Mouse (Mus musculus) neural tube, embryonic 11.5 days (tissue): ENCODE data around the gene Corin. TPM values are rescaled to one million over a fixed set of nuclear protein-coding genes. Genes with fewer than 3 reads are reported as not detected.

Experiments used
- ATAC-seq: fragments of 200-750 bp; cut with Nextera tagmentation; 2 replicates; pipeline ENCODE4 v1.8.0; 2017; ENCODE audit warnings: moderate number of reproducible peaks, mild to moderate bottlenecking, moderate TSS enrichment, moderate library complexity; ENCODE audit not compliant: insufficient read depth, low FRiP score, low TSS enrichment
- DNase-seq: peaks from one replicate; pipeline ENCODE4 v3.0.0-alpha.2; 2015; ENCODE audit warnings: low spot score
- H3K27ac ChIP-seq: fragments of 300-500 bp; sonication (generic); 2 replicates; pipeline ENCODE4 v1.5.1; 2014; ENCODE audit warnings: low read depth, mild to moderate bottlenecking, low read length
- H3K27me3 ChIP-seq: fragments of 300-500 bp; sonication (generic); 2 replicates; pipeline ENCODE4 v1.6.1; 2014; ENCODE audit warnings: mild to moderate bottlenecking, low read length, mixed read lengths; ENCODE audit not compliant: control insufficient read depth, insufficient read depth
- H3K36me3 ChIP-seq: fragments of 300-500 bp; sonication (generic); 2 replicates; pipeline ENCODE4 v1.6.1; 2014; ENCODE audit warnings: mild to moderate bottlenecking, low read length, moderate library complexity, mixed read lengths; ENCODE audit not compliant: control insufficient read depth, insufficient read depth
- H3K4me1 ChIP-seq: fragments of 300-500 bp; sonication (generic); 2 replicates; pipeline ENCODE4 v1.6.1; 2014; ENCODE audit warnings: low read length, mixed read lengths; ENCODE audit not compliant: control insufficient read depth, insufficient read depth
- H3K4me2 ChIP-seq: fragments of 300-500 bp; sonication (generic); 2 replicates; pipeline ENCODE4 v1.6.1; 2014; ENCODE audit warnings: low read depth, mild to moderate bottlenecking, moderate library complexity
- H3K4me3 ChIP-seq: fragments of 300-500 bp; sonication (generic); 2 replicates; pipeline ENCODE4 v1.5.1; 2014; ENCODE audit warnings: low read depth, low read length
- H3K9ac ChIP-seq: fragments of 300-500 bp; sonication (generic); 2 replicates; pipeline ENCODE4 v1.6.1; 2014; ENCODE audit warnings: mild to moderate bottlenecking, low read length
- H3K9me3 ChIP-seq: fragments of 300-500 bp; sonication (generic); 2 replicates; pipeline ENCODE4 v1.6.1; 2016; ENCODE audit warnings: low read length; ENCODE audit not compliant: control insufficient read depth
- WGBS: fragments of 180-500 bp; shearing (Covaris S2); extraction: QIAGEN DNeasy Blood & Tissue Kit; methylation state at CpG from one replicate; pipeline ENCODE4 v1.1.7; 2014; 5-methylcytosine and 5-hydroxymethylcytosine counted together
- polyA plus RNA-seq: library from polyadenylated mRNA; unstranded; fragments of >200 nt; fragmentation: Nextera tagmentation; extraction: Ambion mirVana; gene quantifications from 2 replicates; pipeline ENCODE4 v1.2.1, GENCODE M21; 2014

The Corin gene
- polyA plus RNA-seq, 1 experiment from 2014 or later, result 4.6 TPM

DNA sequence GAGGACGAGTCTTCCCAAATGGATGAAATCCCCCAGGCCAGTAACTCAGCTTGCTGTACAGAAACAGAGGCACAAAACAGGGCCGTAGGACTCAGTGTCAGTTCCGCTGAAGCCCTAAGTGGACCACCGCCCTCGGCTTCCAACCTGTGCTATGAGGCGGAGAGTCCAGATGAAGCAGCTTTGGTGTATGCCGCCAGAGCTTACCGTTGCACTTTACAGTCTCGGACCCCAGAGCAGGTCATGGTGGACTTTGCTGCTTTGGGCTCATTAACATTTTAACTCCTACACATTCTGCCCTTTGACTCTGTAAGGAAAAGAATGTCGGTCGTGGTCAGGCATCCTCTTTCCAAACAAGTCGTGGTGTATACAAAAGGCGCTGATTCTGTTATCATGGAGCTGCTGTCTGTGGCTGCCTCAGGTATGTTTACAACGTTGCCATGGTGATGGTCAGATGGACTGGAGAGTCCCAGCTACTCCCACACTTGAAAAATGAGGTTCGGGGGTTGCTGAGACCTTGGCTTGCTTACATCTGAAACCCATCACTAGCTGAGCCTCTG is 240.0 kb downstream of the Corin start:
- 85% methylated on average over 15 of the region's 15 CpGs for WGBS
- H3K36me3 ChIP-seq, result no peaks in the 10 kb centered on the region
- no peak overlapping the region for H3K9ac ChIP-seq
- H3K4me2 ChIP-seq, result no peak overlapping the region
- H3K27ac ChIP-seq, result no peak overlapping the region
- no peaks in the 10 kb centered on the region for H3K27me3 ChIP-seq
- H3K4me3 ChIP-seq, result no peak overlapping the region
- H3K4me1 ChIP-seq, result no peaks in the 10 kb centered on the region
- H3K9me3 ChIP-seq, result no peaks in the 10 kb centered on the region; the same call in 1 of the 2 replicates
- no peak for DNase-seq
- ATAC-seq, result no peak

DNA sequence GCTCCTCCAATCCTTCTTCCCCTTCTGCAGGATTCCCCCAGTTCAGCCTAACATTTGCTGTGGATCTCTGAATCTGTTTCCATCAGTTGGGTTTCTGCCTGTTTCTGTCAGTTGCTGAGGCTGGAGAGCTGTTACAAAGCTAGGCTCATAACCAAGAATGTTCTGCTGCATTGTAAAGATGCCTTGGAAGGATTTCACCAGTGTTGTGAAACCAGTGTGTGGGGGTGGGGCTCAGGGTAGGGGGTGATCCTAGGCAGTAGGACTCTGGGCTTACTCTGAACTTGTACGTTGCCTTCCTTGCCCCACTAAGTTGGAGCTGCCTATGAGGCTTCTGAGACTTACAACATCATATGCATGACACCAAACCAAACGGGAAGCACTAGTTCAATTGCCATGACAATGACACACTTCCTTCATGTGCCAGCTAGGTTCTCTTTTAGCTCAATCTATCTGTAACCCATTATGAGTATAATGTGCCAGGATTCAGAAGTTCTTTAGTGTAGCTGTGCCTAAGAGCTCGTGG is 242.4 kb downstream of the Corin start:
- no peaks in the 10 kb centered on the region for H3K4me1 ChIP-seq
- no peak overlapping the region for H3K27ac ChIP-seq
- DNase-seq (no peak), ATAC-seq (no peak)
- no peaks in the 10 kb centered on the region for H3K36me3 ChIP-seq
- no peaks in the 10 kb centered on the region for H3K27me3 ChIP-seq
- H3K9ac ChIP-seq, result no peak overlapping the region
- H3K9me3 ChIP-seq, result no peaks in the 10 kb centered on the region
- H3K4me3 ChIP-seq, result no peak overlapping the region
- WGBS, result 86% methylated on average over 3 of the region's 3 CpGs
- no peak overlapping the region for H3K4me2 ChIP-seq

DNA sequence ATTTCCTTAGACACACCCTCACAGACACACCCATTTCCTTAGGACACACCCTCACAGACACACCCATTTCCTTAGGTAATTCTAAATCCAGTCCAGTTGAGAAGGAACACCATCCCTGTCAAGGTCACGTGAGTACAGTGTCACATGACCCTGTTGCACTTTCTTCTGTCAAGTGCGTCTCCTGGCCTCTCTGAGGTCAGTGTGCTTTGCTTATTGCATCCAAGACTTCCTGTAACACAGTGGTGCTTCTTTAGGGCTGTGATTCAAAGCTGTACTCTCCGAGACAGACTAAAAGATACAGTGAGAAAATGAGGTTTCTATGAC is 245.0 kb downstream of the Corin start:
- Histone ChIP-seq H3K27ac (no peak overlapping the region), H3K9ac (no peak overlapping the region), H3K4me3 (no peak overlapping the region), H3K9me3 (no peaks in the 10 kb centered on the region), H3K27me3 (no peaks in the 10 kb centered on the region), H3K4me1 (no peaks in the 10 kb centered on the region), H3K36me3 (no peaks in the 10 kb centered on the region), H3K4me2 (no peak overlapping the region)
- no peak for ATAC-seq
- WGBS, result 85% methylated on average over 3 of the region's 3 CpGs
- DNase-seq, result no peak

DNA sequence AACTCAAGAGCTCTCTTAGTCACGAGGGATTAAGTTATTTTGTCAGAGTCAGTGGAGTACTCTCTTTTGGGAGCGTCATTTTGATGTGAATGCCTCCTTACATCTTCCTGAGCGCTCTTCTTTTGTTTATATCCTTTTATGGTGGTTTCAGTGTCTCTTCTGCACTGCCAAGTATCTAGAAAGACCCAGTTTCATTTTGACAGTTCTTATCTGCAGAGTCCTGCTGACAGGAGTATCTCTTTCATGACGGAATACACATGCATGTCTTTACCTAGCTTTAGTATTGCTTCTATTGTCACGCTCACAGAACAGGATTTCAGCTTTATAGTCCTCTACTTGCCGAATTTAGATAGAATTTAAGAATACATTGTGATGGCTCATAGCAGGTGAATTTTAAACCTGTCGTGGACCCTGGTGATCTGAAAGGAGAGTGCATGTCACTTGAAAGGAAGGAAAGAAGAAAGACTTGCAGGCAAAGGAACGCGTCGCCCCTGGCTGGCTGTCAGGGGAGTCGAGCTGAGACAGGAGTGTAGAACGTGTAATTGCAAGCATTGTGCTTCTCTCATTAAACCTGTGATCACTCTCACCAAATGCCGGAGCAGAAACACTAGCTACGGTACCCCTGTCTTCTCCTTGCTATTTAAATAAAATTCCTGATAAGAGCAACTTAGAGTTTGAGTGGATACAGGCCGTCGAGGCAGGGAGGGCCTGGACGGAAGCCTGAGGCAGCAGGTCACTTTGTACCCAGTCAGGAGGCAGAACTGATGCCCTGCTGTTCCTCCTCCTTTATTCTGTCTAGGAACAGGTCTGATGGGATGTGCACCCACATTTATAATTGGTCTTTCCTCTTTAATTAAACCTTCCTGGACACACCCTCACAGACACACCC is 245.6 kb downstream of the Corin start:
- H3K9me3 ChIP-seq, result no peaks in the 10 kb centered on the region
- no peaks in the 10 kb centered on the region for H3K27me3 ChIP-seq
- DNase-seq (no peak), ATAC-seq (no peak)
- no peak overlapping the region for H3K4me3 ChIP-seq
- H3K4me2 ChIP-seq, result no peak overlapping the region
- WGBS, result 88% methylated on average over 17 of the region's 17 CpGs
- H3K9ac ChIP-seq, result no peak overlapping the region
- no peak overlapping the region for H3K27ac ChIP-seq
- H3K36me3 ChIP-seq, result no peaks in the 10 kb centered on the region
- no peaks in the 10 kb centered on the region for H3K4me1 ChIP-seq

DNA sequence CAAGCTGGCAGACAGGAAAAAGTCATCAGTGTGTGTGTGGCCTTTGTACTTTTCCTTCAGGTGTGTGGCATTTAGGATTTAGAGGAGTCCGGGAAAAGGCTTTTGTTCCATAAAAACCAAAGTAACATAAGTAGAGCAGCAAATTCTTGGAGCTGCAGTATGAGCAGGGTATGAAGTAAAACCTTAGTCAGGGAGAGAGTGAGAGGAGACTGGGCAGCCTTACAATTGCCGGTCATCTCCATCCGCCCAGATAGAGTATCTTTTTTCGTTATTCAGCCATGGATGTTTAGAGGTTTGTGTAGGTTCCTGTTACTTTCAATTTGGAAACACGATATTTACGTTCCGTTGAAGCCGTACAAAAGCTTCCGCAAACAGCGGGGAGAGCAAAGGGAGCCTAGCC is 247.2 kb downstream of the Corin start:
- no peak for ATAC-seq

DNA sequence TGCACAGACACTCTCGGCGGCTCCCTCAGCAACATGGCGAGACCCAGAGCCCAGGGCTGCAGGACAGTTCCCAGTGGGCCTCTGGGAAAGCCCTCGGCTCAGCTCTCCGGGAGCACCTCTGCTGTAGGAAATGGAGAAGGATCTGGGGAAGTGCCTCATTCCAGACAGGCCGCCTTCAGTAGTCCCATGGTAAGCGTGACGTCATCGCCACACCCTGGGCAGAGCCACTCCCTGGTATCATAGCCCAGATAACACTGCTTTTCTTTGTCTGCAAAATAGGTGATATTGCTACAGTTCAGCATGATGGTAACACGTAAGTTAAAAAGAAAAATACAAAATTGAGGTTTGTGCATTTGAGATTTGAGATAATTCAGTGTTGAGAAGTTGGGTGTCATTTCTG is 249.3 kb downstream of the Corin start:
- H3K9me3 ChIP-seq, result no peaks in the 10 kb centered on the region
- H3K27ac ChIP-seq, result no peak overlapping the region
- WGBS, result 88% methylated on average over 10 of the region's 10 CpGs
- H3K4me2 ChIP-seq, result no peak overlapping the region
- H3K4me3 ChIP-seq, result no peak overlapping the region
- H3K4me1 ChIP-seq, result no peaks in the 10 kb centered on the region
- ATAC-seq (no peak), DNase-seq (no peak)
- H3K9ac ChIP-seq, result no peak overlapping the region
- no peaks in the 10 kb centered on the region for H3K36me3 ChIP-seq
- no peaks in the 10 kb centered on the region for H3K27me3 ChIP-seq

More for the DNA sequence above, 247.2 kb downstream of the Corin start:
- Histone ChIP-seq H3K4me1 (no peaks in the 10 kb centered on the region), H3K9me3 (no peaks in the 10 kb centered on the region), H3K4me2 (no peak overlapping the region), H3K27me3 (no peaks in the 10 kb centered on the region), H3K4me3 (no peak overlapping the region), H3K27ac (no peak overlapping the region), H3K36me3 (no peaks in the 10 kb centered on the region), H3K9ac (no peak overlapping the region)
- DNase-seq, result no peak
- 94% methylated on average over 10 of the region's 10 CpGs for WGBS

DNA sequence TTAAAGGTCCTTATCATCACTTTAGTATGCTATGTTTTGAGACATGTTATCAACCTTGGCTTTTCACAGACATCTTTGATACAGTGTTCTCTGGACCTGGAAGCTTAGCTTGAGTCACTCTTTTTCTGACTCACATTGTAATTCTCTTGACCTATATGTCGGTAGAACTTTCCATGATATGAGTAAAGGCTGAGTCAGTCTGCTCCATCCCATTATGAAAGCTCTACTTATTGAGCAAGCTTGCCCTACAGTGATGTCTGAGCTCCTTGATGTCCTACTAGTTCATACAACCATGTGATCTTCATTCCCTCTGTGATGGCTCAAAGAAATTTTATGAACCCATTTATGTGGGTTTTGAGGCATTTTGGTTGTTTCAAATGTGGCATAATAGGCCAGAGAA is 254.1 kb downstream of the Corin start:
- H3K9ac ChIP-seq, result no peak overlapping the region
- no peak overlapping the region for H3K27ac ChIP-seq
- no peaks in the 10 kb centered on the region for H3K9me3 ChIP-seq
- no peaks in the 10 kb centered on the region for H3K4me1 ChIP-seq
- H3K4me3 ChIP-seq, result no peak overlapping the region
- no peak for DNase-seq
- H3K4me2 ChIP-seq, result no peak overlapping the region
- no peaks in the 10 kb centered on the region for H3K36me3 ChIP-seq
- 85% methylated on average over 1 of the region's 1 CpGs for WGBS
- no peaks in the 10 kb centered on the region for H3K27me3 ChIP-seq
- ATAC-seq, result no peak
